Mouse (Mus musculus): ENCODE results near the gene Timm23. TPM values are rescaled to one million over a fixed set of nuclear protein-coding genes. Genes with fewer than 3 reads are reported as not detected.
A peak's percentile ranks its signal among the peaks of the same experiment; 100 is the strongest.

The Timm23 gene
- total and polyA plus RNA-seq, 3 experiments: 229 to 573 (median 349) TPM

DNA sequence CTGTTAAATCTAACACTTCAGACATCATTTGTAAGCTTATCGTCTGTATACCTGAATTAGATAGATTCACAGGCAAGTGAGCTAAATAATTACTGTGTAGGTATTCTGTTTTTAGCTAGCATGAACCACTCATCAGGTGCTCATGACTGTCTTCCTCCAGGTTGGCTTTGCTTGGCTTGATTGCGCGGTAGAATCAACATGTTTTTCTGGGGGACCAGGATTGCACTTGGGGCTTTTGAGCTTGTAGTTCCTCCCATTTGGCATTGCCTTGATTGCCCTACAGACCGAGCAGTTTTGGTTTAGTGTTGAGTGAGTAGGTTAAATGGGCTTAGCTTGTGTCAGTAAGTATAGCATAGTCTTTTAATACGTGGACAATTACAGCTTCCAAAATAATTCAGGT, 39.5 kb downstream of the Timm23 start:
- peaks cover 59% of the 10 kb centered on the region for H3K4me1 ChIP-seq (ENCODE audit: insufficient read depth, low read depth, low read length)
- no peak overlapping the region; the same call in 1 of the 2 replicates for H3K4me3 ChIP-seq (ENCODE audit: low read depth, low read length)
- H3K36me3 ChIP-seq (replicated peaks): peaks cover 31% of the 10 kb centered on the region
- TF ChIP-seq GATA2 (IDR thresholded peaks at IDR 0.05; ENCODE audit: borderline replicate concordance, low read depth, low read length) (no peak), TAL1 (conservative IDR thresholded peaks at IDR 0.05; ENCODE audit: low read depth, low read length) (no peak), POLR2AphosphoS5 (IDR thresholded peaks at IDR 0.05; ENCODE audit: insufficient replicate concordance, low read depth, low read length) (no peak), CTCF (IDR thresholded peaks at IDR 0.05; ENCODE audit: low read depth, low read length) (no peak), GATA1 (IDR thresholded peaks at IDR 0.05; ENCODE audit: borderline replicate concordance, low read length) (no peak)
- DNase-seq (ENCODE audit: low spot score): no peak
- no peak for ATAC-seq (ENCODE audit: extremely low read depth, insufficient number of reproducible peaks, low FRiP score, poor library complexity, severe bottlenecking)
- no peaks in the 10 kb centered on the region for H3K27me3 ChIP-seq (ENCODE audit: insufficient read depth, low read length)
- H3K9me3 ChIP-seq (replicated peaks): peaks cover 5% of the 10 kb centered on the region; the same call in 1 of the 2 replicates

DNA sequence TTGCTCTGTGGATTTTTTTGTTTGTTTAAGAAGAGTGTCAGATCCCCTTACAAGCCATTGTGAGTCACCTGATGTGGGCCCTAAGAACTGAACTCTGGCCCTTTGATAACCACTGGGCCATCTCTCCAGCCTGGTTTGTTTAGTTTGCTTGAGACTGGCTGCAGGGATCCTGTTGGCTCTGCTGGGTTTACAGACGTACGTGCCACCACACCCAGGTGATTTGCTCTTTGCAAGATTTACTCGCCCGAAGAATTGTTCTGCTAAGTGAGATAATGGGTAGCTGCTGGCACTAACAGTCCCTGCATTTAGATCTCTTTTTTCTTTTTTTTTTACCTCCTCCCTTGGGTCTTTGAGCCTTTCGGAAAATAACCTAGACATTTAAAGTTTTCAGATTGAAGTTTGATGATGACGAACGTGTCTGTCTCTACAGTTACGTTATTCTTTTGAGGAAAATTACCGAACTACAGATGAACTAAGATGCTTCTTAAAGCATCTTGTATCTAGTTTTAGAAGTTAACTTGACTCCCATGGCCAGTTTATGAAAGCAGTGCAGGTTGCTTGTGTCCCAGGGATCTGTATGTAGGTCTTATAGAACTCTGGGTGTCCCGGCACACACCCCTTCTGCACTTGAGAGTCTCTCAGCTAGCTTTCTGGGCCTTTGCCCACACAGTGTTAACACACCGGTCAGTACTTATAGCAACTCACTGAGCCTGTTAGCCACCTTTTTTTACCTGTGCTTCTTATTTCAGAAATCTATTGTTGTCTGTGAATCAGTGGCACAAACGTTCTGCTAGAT, 40.4 kb downstream of the Timm23 start:
- Histone ChIP-seq H3K36me3 (replicated peaks) (peaks cover 31% of the 10 kb centered on the region), H3K9me3 (replicated peaks) (peaks cover 5% of the 10 kb centered on the region; the same call in 1 of the 2 replicates), H3K27me3 (ENCODE audit: insufficient read depth, low read length) (peaks cover under 1% of the 10 kb centered on the region; the same call in 1 of the 2 replicates), H3K4me3 (ENCODE audit: low read depth, low read length) (peak overlapping the region; percentile 97), H3K4me1 (ENCODE audit: insufficient read depth, low read depth, low read length) (peaks cover 59% of the 10 kb centered on the region)
- ATAC-seq (ENCODE audit: extremely low read depth, insufficient number of reproducible peaks, low FRiP score, poor library complexity, severe bottlenecking): no peak
- TF ChIP-seq TAL1 (conservative IDR thresholded peaks at IDR 0.05; ENCODE audit: low read depth, low read length) (peak; percentile 35; the same call in 1 of the 2 replicates), CTCF (IDR thresholded peaks at IDR 0.05; ENCODE audit: low read depth, low read length) (no peak)
- no peak for DNase-seq (ENCODE audit: low spot score)

GRCm38 (mm10) chr14:32160563-32160962, 41.1 kb downstream of the Timm23 start:
- H3K36me3 ChIP-seq (replicated peaks): peaks cover 31% of the 10 kb centered on the region
- peak overlapping the region; percentile 97 for H3K4me3 ChIP-seq (ENCODE audit: low read depth, low read length)
- H3K9me3 ChIP-seq (replicated peaks): peaks cover 5% of the 10 kb centered on the region; the same call in 1 of the 2 replicates
- TF ChIP-seq GATA1 (IDR thresholded peaks at IDR 0.05; ENCODE audit: borderline replicate concordance, low read length): no peak
- TF ChIP-seq TAL1 (conservative IDR thresholded peaks at IDR 0.05; ENCODE audit: low read depth, low read length): no peak
- TF ChIP-seq CTCF (IDR thresholded peaks at IDR 0.05; ENCODE audit: low read depth, low read length): no peak
- TF ChIP-seq GATA2 (IDR thresholded peaks at IDR 0.05; ENCODE audit: borderline replicate concordance, low read depth, low read length): no peak
- TF ChIP-seq POLR2AphosphoS5 (IDR thresholded peaks at IDR 0.05; ENCODE audit: insufficient replicate concordance, low read depth, low read length): no peak
- ATAC-seq (ENCODE audit: extremely low read depth, insufficient number of reproducible peaks, low FRiP score, poor library complexity, severe bottlenecking): no peak
- H3K4me1 ChIP-seq (ENCODE audit: insufficient read depth, low read depth, low read length): peaks cover 60% of the 10 kb centered on the region
- peaks cover 2% of the 10 kb centered on the region; the same call in 1 of the 2 replicates for H3K27me3 ChIP-seq (ENCODE audit: insufficient read depth, low read length)
- no peak for DNase-seq (ENCODE audit: low spot score)

DNA sequence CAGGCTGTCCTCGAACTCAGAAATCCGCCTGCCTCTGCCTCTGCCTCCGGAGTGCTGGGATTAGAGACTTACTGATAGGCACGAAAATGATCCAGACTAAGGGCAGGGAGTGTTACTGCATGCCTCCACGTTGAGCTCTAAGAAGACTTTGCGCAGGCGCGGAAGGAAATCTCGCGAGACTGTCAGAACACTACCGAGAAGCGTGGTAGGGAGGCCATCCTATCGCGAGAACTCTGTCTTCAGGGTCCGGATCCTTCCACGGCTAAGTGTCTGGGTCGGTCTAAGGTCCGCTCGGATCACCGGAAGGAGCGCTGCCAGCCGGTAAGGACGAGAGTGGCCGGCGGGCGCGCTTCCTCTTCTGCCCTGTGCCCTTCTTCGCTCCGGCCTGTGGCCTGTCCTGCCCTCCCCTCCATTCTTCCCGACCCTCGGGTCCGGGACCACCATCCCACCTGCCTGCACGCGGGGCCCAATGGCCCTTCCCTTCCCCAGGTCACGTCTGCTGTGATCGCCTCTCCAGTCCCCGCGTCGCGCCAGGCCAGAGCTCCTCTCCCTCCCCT, 41.9 kb downstream of the Timm23 start, which contains the start of gene Ncoa4:
Ncoa4 (plus strand) TSS at position 176 of the 557 bp plus-strand sequence.
- no peak for TF ChIP-seq GATA2 (IDR thresholded peaks at IDR 0.05; ENCODE audit: borderline replicate concordance, low read depth, low read length)
- TF ChIP-seq TAL1 (conservative IDR thresholded peaks at IDR 0.05; ENCODE audit: low read depth, low read length): no peak
- no peak for TF ChIP-seq GATA1 (IDR thresholded peaks at IDR 0.05; ENCODE audit: borderline replicate concordance, low read length)
- TF ChIP-seq POLR2AphosphoS5 (IDR thresholded peaks at IDR 0.05; ENCODE audit: insufficient replicate concordance, low read depth, low read length): no peak
- TF ChIP-seq CTCF (IDR thresholded peaks at IDR 0.05; ENCODE audit: low read depth, low read length): no peak
- Histone ChIP-seq H3K4me1 (ENCODE audit: insufficient read depth, low read depth, low read length) (peaks cover 53% of the 10 kb centered on the region), H3K27me3 (ENCODE audit: insufficient read depth, low read length) (peaks cover 2% of the 10 kb centered on the region; the same call in 1 of the 2 replicates), H3K4me3 (ENCODE audit: low read depth, low read length) (peak within 1 kb of the TSS; percentile 97), H3K36me3 (replicated peaks) (peaks cover 31% of the 10 kb centered on the region), H3K9me3 (replicated peaks) (peaks cover 5% of the 10 kb centered on the region; the same call in 1 of the 2 replicates)
- ATAC-seq (ENCODE audit: extremely low read depth, insufficient number of reproducible peaks, low FRiP score, poor library complexity, severe bottlenecking) (peak; percentile 79), DNase-seq (ENCODE audit: low spot score) (peak; percentile 74)

DNA sequence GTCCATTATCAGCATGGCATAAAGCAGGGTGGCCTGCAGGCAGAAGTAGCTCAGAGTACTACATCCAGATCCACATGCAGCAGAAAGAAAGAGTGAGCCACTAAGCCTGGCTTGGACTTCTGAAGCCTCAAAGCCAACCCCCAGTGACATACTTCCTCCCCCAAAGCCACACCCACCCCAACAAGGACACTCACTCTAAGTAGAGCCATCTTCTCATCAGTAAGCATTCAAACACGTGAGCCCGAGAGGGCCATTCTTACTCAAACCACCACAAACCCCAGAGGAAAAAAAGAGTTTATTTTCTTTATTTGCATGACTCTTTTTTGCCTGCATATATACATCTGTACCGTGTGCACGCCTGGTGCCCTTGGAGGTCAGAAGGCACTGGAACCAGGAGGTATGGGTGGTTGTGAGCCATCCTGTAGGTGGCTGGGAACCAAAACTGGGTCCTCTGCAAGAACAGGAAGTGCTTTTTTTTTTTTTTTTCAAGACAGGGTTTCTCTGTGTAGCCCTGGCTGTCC, 42.5 kb downstream of the Timm23 start:
- Histone ChIP-seq H3K36me3 (replicated peaks) (peaks cover 31% of the 10 kb centered on the region), H3K9me3 (replicated peaks) (peaks cover 5% of the 10 kb centered on the region; the same call in 1 of the 2 replicates), H3K4me1 (ENCODE audit: insufficient read depth, low read depth, low read length) (peaks cover 47% of the 10 kb centered on the region), H3K4me3 (ENCODE audit: low read depth, low read length) (peak overlapping the region; percentile 97), H3K27me3 (ENCODE audit: insufficient read depth, low read length) (peaks cover 2% of the 10 kb centered on the region; the same call in 1 of the 2 replicates)
- TF ChIP-seq CTCF (IDR thresholded peaks at IDR 0.05; ENCODE audit: low read depth, low read length) (no peak), GATA2 (IDR thresholded peaks at IDR 0.05; ENCODE audit: borderline replicate concordance, low read depth, low read length) (no peak)
- peak; percentile 57 for ATAC-seq (ENCODE audit: extremely low read depth, insufficient number of reproducible peaks, low FRiP score, poor library complexity, severe bottlenecking)
- DNase-seq (ENCODE audit: low spot score): no peak

- no peak for DNase-seq (ENCODE audit: low spot score)
- Histone ChIP-seq H3K9me3 (replicated peaks) (peaks cover 5% of the 10 kb centered on the region; the same call in 1 of the 2 replicates), H3K4me1 (ENCODE audit: insufficient read depth, low read depth, low read length) (peaks cover 15% of the 10 kb centered on the region), H3K36me3 (replicated peaks) (peaks cover 14% of the 10 kb centered on the region), H3K27me3 (ENCODE audit: insufficient read depth, low read length) (peaks cover 21% of the 10 kb centered on the region), H3K4me3 (ENCODE audit: low read depth, low read length) (no peak overlapping the region)
- ATAC-seq (ENCODE audit: extremely low read depth, insufficient number of reproducible peaks, low FRiP score, poor library complexity, severe bottlenecking): no peak
- TF ChIP-seq GATA1 (IDR thresholded peaks at IDR 0.05; ENCODE audit: borderline replicate concordance, low read length) (no peak), POLR2AphosphoS5 (IDR thresholded peaks at IDR 0.05; ENCODE audit: insufficient replicate concordance, low read depth, low read length) (no peak), GATA2 (IDR thresholded peaks at IDR 0.05; ENCODE audit: borderline replicate concordance, low read depth, low read length) (no peak), CTCF (IDR thresholded peaks at IDR 0.05; ENCODE audit: low read depth, low read length) (no peak)
These were observed 46.9 kb downstream of the Timm23 start for GRCm38 (mm10) chr14:32154758-32155157.

Measured in G1E (cell line).